Mouse (Mus musculus): ENCODE data around the gene Glt8d1. TPM values are rescaled to one million over a fixed set of nuclear protein-coding genes. Genes with fewer than 3 reads are reported as not detected.

Glt8d1 gene
- 4.2 and 10.3 TPM in 2 replicates for polyA plus RNA-seq (2012; ENCODE audit: low replicate concordance)

DNA sequence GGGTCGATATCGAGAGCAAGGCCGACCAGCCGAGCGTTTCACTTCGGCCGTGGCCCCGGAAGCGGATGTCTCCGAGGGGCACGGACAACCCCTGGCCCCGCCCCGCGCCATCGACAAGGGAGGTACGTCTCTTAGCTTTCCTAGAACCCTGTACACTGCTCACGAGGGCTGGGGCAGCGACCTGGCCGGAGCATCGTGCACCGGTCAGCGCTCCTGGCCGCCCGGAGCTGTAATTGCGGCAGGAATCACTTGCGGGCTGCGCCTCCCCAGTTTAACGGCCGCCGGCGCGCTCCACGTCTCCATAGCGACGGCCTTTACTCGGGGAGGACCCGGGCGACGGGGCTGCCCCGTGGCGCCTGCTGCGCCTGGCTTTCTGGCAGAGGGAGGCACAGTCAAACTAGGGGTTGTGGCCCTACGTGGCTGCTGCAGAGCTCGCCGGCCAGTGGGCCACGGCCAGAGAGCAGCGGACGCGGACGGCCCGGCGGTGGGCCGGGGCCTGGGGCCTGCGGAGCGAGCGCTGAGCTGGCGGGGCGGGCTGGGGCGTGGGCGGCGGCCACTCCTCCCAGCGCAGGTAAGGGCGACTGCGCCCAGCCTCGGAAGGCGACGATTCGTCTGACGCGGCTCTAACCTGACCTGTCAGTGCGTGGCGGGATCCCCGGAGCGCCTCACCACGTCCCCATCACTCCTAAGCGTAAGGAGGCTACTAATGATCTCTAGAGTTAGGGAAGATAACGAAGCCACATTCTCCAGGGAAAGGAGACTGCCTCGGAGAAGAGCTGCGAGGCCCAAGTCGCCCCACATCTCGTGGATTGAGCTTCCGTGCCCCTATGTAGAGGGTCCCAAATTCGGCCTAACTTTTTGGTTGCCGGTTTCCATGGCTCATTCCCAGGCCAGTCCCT, at the start of gene Glt8d1, which contains the start of gene Spcs1:
Gene Glt8d1, plus strand, starts transcription at position 94 of the 899 bp plus-strand sequence.
Gene Spcs1, minus strand, starts transcription at position 366 of the 899 bp plus-strand sequence.

DNA sequence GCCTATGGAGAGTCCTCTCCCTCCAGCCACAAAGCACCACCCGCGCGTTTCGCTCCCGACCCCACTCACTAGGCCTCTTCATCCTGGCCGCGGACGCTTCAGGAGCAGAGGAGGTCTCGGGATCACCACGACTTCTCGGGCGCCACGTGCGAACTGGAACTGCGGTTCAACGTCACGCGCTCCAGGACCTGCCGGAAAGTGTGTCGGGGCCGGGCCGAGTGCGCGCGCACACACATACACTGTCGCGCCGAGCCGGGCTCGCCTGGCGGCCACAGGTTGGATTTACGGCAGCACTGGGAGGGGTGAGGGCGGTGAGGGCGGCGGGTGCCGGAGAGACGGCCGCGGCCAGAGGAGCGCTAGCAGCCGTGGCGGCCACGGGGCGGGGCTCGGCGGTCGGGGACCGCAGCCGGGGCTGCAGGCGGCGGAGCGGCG, 17.7 kb downstream of the Glt8d1 start, which contains the start of the genes Pbrm1 and Gnl3:
Gene Pbrm1, plus strand, starts transcription at position 279 of the 432 bp plus-strand sequence.
Gene Gnl3, minus strand, starts transcription at position 293 of the 432 bp plus-strand sequence.

Other genes with a start within 250 kb of the Glt8d1 start
- 20.2 and 46.9 TPM in 2 replicates for gene Tmem110, start 175.8 kb upstream of the Glt8d1 start, polyA plus RNA-seq (2012; ENCODE audit: low replicate concordance)
- 0.75 TPM in 1 of 2 replicates, not detected in the other for gene Mustn1, start 122.2 kb upstream of the Glt8d1 start, polyA plus RNA-seq (2012; ENCODE audit: low replicate concordance)
- not detected in 2 replicates for gene Itih4, start 114.9 kb upstream of the Glt8d1 start, polyA plus RNA-seq (2012; ENCODE audit: low replicate concordance)
- 0.05 TPM in 1 of 2 replicates, not detected in the other for gene Itih3, start 77.6 kb upstream of the Glt8d1 start, polyA plus RNA-seq (2012; ENCODE audit: low replicate concordance)
- gene Itih1, start 58.1 kb upstream of the Glt8d1 start, polyA plus RNA-seq (2012; ENCODE audit: low replicate concordance): not detected in 2 replicates
- 2.8 and 2.9 TPM in 2 replicates for gene Nek4, start 50.0 kb upstream of the Glt8d1 start, polyA plus RNA-seq (2012; ENCODE audit: low replicate concordance)
- 19.4 and 26.5 TPM in 2 replicates for gene Spcs1, start 272 bp downstream of the Glt8d1 start, polyA plus RNA-seq (2012; ENCODE audit: low replicate concordance)
- gene Pbrm1, start 17.7 kb downstream of the Glt8d1 start, polyA plus RNA-seq (2012; ENCODE audit: low replicate concordance): 11.4 and 16.3 TPM in 2 replicates
- gene Gnl3, start 17.8 kb downstream of the Glt8d1 start, polyA plus RNA-seq (2012; ENCODE audit: low replicate concordance): 3.6 and 13.9 TPM in 2 replicates
- gene Smim4, start 127.6 kb downstream of the Glt8d1 start, polyA plus RNA-seq (2012; ENCODE audit: low replicate concordance): 30.1 and 46.4 TPM in 2 replicates
- gene Nt5dc2, start 129.7 kb downstream of the Glt8d1 start, polyA plus RNA-seq (2012; ENCODE audit: low replicate concordance): 3.8 and 17.4 TPM in 2 replicates
- gene Stab1, start 167.2 kb downstream of the Glt8d1 start, polyA plus RNA-seq (2012; ENCODE audit: low replicate concordance): 1.2 and 2.7 TPM in 2 replicates
- gene Tnnc1, start 206.9 kb downstream of the Glt8d1 start, polyA plus RNA-seq (2012; ENCODE audit: low replicate concordance): 0.18 TPM in 1 of 2 replicates, not detected in the other
- 207 and 272 TPM in 2 replicates for gene Nisch, start 215.5 kb downstream of the Glt8d1 start, polyA plus RNA-seq (2012; ENCODE audit: low replicate concordance)
- 0.05 and 0.17 TPM in 2 replicates for gene Sema3g, start 216.5 kb downstream of the Glt8d1 start, polyA plus RNA-seq (2012; ENCODE audit: low replicate concordance)
- gene Phf7, start 249.9 kb downstream of the Glt8d1 start, polyA plus RNA-seq (2012; ENCODE audit: low replicate concordance): 5.3 and 6.3 TPM in 2 replicates

All from hematopoietic multipotent progenitor cell, adult 10-12 weeks (in vitro differentiated cells).